Comparison of ENCODE assay signal across 8 mouse cellular contexts in genomic region chr4:24899146-24899545, GRCm38 (mm10). TPM values are rescaled to one million over a fixed set of nuclear protein-coding genes. Genes with fewer than 3 reads are reported as not detected.
DNase-seq lines count a peak whose midpoint lies in the region; ATAC-seq and TF ChIP-seq lines count a peak whose summit lies in the region.

No protein-coding gene starts in this region.

- H3K9ac ChIP-seq in forebrain, embryonic 13.5 days: peak overlapping the region; percentile 76; the same call in 1 of the 2 replicates
- peak overlapping the region; percentile 74; the same call in 1 of the 2 replicates for H3K9ac ChIP-seq in liver, embryonic 16.5 days (ENCODE audit: low read depth, low read length)

- WGBS in forebrain, embryonic 13.5 days: 42% methylated on average over 4 of the region's 4 CpGs
- 33% methylated on average over 4 of the region's 4 CpGs for WGBS in liver, embryonic 16.5 days (ENCODE audit: insufficient replicate concordance)

- intact Hi-C loops in gastrocnemius, adult 2 months (cut with DNase I): loop anchor here (10.0 kb wide), 2 partner anchors 386 to 404 kb away; partner anchors contain the start of genes Mms22l and Ufl1

- peaks cover 26% of the 10 kb centered on the region for H3K36me3 ChIP-seq in forebrain, embryonic 13.5 days (ENCODE audit: poor library complexity, severe bottlenecking)
- peaks cover 4% of the 10 kb centered on the region; the same call in 1 of the 2 replicates for H3K36me3 ChIP-seq in liver, embryonic 16.5 days (ENCODE audit: control insufficient read depth, insufficient read depth)

- H3K4me3 ChIP-seq in gastrocnemius, adult 2 months: peak overlapping the region; percentile 98
- peak overlapping the region; percentile 68 for H3K4me3 ChIP-seq in forebrain, embryonic 13.5 days
- H3K4me3 ChIP-seq in liver, embryonic 16.5 days (ENCODE audit: low read depth, low read length): peak overlapping the region; percentile 85

- H3K4me1 ChIP-seq in forebrain, embryonic 13.5 days: peaks cover 11% of the 10 kb centered on the region
- peaks cover 9% of the 10 kb centered on the region for H3K4me1 ChIP-seq in liver, embryonic 16.5 days (ENCODE audit: control insufficient read depth, low read depth, low read length)

- H3K9me3 ChIP-seq in forebrain, embryonic 13.5 days (replicated peaks): no peaks in the 10 kb centered on the region
- no peaks in the 10 kb centered on the region for H3K9me3 ChIP-seq in liver, embryonic 16.5 days (replicated peaks; ENCODE audit: control insufficient read depth, low read length)

- no peak for DNase-seq in gastrocnemius, adult 2 months
- no peak for DNase-seq in gastrocnemius, postnatal 25 days
- DNase-seq in CD4-positive helper T cell, adult 2 months (ENCODE audit: low read depth, low spot score): peak; percentile 10
- DNase-seq in adrenal gland, adult 2 months: no peak
- no peak for DNase-seq in thymus, postnatal 10 days (ENCODE audit: low spot score in 2 of 2)
- DNase-seq in frontal cortex, postnatal 10 days (ENCODE audit: low spot score in 2 of 2): no peak

- TF ChIP-seq CTCF in gastrocnemius, adult 2 months (IDR thresholded peaks at IDR 0.05): no peak

- no peaks in the 10 kb centered on the region for H3K27me3 ChIP-seq in forebrain, embryonic 13.5 days
- no peaks in the 10 kb centered on the region for H3K27me3 ChIP-seq in liver, embryonic 16.5 days (ENCODE audit: control insufficient read depth, insufficient read depth, low read depth, low read length)

- peak overlapping the region; percentile 72 for H3K4me2 ChIP-seq in forebrain, embryonic 13.5 days
- peak overlapping the region; percentile 86 for H3K4me2 ChIP-seq in liver, embryonic 16.5 days (ENCODE audit: low read depth, low read length)

- no peak for ATAC-seq in forebrain, embryonic 13.5 days
- no peak for ATAC-seq in liver, embryonic 16.5 days (ENCODE audit: low read depth)

- H3K27ac ChIP-seq in gastrocnemius, adult 2 months: no peak overlapping the region
- H3K27ac ChIP-seq in forebrain, embryonic 13.5 days: no peak overlapping the region
- H3K27ac ChIP-seq in liver, embryonic 16.5 days (ENCODE audit: low read length): no peak overlapping the region

RNA-seq across cellular contexts. Expression of gene Ndufaf4, which starts 1.3 kb away (rescaled TPM):
- total RNA-seq in gastrocnemius, adult 2 months (2021): 10 to 100 TPM; 40.0 to 55.9 TPM
- 10 to 100 TPM; 44.3 to 51.5 TPM for total RNA-seq in gastrocnemius, postnatal 25 days (2021)
- polyA plus RNA-seq in forebrain, embryonic 13.5 days (2015; fragmentation: Nextera tagmentation; extraction: Ambion mirVana): 58.2 and 62.4 TPM in 2 replicates
- polyA plus RNA-seq in liver, embryonic 16.5 days (2015; fragmentation: Nextera tagmentation; extraction: Ambion mirVana): 16.9 TPM in 2 replicates
- 10 to 100 TPM; 34.9 to 44.6 TPM for total RNA-seq in adrenal gland, adult 2 months (2021)
- 5.1 and 5.7 TPM in 2 replicates for polyA plus RNA-seq in adrenal gland, adult 2 months (2012; rRNA removed)

RNA-seq across cellular contexts. Expression of gene Klhl32, which starts 48.2 kb away (rescaled TPM):
- total RNA-seq in gastrocnemius, adult 2 months (2021): under 1 TPM; 0.20 TPM
- under 1 TPM; 0.08 to 0.15 TPM for total RNA-seq in gastrocnemius, postnatal 25 days (2021)
- 12.3 and 16.7 TPM in 2 replicates for polyA plus RNA-seq in forebrain, embryonic 13.5 days (2015; fragmentation: Nextera tagmentation; extraction: Ambion mirVana)
- 0.07 and 0.19 TPM in 2 replicates for polyA plus RNA-seq in liver, embryonic 16.5 days (2015; fragmentation: Nextera tagmentation; extraction: Ambion mirVana)
- total RNA-seq in adrenal gland, adult 2 months (2021): 1 to 10 TPM; 3.1 to 5.0 TPM
- polyA plus RNA-seq in adrenal gland, adult 2 months (2012; rRNA removed): 2.3 and 2.5 TPM in 2 replicates
